Mouse (Mus musculus): ENCODE measurements around the gene Hebp2.
"Not testable (repeated sequence)": the region's sequence is repeated elsewhere in the genome, so short reads cannot be mapped to it uniquely, and the experiment has no call there.

The Hebp2 gene

DNA sequence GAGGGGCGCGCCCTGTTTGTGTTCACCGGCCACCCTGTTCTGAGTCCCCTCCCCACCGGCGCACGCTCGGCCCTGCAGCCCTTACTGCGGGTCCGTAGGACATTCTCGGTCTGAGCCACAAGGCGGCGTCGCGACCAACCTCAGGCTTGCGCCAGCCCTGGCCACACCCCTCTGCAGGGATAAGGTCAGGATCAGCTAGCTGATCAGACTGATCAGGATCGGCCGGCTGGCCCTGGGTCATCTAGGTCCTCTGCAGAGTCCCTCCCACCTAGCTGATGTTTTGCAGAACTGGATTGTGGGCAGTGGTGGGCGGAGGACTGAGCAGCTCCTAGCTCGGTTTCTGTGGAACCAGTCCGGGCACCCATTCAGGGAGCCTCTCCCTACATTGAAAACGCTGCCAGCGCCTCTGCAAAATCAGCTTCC is at the start of gene Hebp2:
Hebp2 (minus strand) TSS at position 264 of the 423 bp plus-strand sequence.
- DNase-seq (ENCODE audit: low spot score in 2 of 2), result no peak

DNA sequence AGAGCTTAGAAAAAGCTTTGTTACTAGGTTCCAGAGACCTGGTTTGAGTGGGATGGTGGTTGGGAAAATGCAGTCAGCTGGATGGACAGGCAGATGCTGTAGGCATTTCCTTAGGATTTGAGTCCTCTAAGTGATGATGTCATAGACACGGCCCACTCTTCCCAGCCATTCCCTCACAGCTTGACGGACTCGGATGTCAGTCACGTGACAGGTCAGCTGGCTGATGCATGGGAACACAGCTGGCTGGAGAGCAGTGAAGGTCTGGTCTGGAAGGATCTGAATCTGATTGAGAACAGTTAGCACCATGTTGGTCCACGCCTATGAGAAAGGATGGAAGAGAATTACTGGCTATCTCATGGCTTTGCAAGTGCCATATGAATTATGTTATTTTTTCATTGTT is 43.6 kb upstream of the Hebp2 start:
- no peak for DNase-seq (ENCODE audit: low spot score in 2 of 2)

DNA sequence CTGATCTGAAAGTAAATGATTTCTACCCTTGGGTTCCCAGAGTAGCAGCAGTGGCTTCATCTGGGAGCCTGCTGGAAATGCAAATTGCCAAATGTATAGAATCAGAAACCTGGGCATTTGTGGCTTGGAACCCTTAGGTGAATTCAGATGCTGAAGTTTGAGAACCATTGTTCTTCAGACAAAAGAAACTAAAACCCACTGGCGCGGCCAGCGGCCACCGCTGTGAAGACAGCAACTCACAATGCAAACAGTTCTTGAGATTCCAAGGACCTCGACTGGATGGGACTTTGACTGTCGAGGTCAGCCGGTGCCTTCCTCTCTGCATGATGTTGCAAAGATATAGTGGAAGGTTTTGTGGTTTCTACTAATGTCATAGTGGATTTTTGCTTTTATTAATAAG is 38.3 kb upstream of the Hebp2 start:
- DNase-seq (ENCODE audit: low spot score in 2 of 2), result no peak

DNA sequence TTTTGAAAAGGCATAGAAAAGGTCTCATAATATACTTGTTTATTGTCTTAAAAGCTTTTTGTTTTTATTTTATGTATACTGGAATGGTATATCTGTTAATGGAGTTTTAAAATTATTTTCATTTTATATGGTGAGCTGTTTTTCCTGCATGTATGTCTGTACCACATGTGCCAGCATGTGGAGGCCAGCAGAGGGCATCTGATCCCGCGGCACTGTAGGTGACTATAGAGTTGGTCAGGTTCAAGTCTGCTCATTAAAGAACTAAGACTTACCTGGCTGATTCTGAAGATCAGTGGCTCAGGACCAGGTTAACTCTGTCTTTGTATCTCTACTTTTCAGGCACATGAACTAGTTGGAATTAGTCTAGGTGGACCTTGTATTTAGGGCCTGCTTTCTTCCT is 26.7 kb upstream of the Hebp2 start:
- no peak for DNase-seq (ENCODE audit: low spot score in 2 of 2)

DNA sequence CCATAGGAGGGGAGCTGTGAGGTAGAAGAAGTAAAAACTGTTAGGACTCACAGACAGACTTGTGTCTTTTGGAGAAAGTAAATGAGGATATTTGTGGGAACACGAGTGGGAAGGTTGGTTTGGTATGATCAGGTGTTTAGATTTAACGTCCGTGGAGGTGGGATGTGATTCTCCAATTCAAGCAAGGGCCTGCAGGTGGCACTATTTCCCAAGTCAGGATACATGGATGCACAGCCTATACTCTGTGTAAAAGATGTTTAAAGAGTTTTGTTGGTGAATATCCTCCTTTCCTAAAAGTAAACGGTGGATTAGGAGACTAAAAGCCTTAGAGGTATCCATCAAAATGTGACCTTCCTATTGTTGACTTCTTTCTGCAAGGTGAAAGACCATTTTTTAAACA is 17.1 kb upstream of the Hebp2 start:
- DNase-seq (ENCODE audit: low spot score in 2 of 2), result no peak

DNA sequence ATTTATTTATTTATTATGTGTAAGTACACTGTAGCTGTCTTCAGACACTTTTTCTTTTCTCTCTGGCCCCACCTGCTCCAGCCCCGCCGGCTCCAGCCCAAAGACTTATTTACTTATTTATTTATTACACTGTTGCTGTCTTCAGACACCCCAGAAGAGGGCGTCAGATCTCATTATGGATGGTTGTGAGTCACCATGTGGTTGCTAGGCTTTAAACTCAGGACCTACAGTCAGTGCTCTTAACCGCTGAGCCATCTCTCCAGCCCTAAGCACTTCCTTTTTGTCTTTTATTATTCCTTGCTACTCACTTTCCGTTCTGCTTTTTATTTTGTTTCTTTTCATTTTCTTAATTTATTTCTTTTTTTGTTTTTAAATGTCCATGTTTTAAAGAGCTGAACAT is 15.6 kb upstream of the Hebp2 start:
- DNase-seq (ENCODE audit: low spot score in 2 of 2), result no peak

DNA sequence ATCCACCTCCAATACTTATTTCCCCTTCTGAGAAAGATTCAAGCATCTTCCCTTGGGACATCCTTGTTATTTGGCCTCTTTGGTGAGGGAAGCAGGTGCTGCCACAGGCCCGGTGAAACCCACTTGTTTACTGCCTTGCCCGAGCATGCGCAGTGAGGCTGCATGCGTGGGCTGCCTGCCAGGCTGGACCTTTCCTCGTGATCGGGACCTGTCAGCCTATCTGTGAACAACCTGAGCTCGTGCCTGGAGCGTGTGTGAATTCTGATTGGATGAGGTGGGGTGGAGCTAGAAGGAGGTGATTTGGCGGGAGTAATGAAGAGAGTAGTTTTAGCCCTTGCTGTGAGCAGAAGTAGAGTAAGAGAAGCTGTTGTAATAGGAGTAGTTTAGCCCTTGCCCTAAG is 13.2 kb upstream of the Hebp2 start:
- DNase-seq (ENCODE audit: low spot score in 2 of 2), result not testable (repeated sequence)

DNA sequence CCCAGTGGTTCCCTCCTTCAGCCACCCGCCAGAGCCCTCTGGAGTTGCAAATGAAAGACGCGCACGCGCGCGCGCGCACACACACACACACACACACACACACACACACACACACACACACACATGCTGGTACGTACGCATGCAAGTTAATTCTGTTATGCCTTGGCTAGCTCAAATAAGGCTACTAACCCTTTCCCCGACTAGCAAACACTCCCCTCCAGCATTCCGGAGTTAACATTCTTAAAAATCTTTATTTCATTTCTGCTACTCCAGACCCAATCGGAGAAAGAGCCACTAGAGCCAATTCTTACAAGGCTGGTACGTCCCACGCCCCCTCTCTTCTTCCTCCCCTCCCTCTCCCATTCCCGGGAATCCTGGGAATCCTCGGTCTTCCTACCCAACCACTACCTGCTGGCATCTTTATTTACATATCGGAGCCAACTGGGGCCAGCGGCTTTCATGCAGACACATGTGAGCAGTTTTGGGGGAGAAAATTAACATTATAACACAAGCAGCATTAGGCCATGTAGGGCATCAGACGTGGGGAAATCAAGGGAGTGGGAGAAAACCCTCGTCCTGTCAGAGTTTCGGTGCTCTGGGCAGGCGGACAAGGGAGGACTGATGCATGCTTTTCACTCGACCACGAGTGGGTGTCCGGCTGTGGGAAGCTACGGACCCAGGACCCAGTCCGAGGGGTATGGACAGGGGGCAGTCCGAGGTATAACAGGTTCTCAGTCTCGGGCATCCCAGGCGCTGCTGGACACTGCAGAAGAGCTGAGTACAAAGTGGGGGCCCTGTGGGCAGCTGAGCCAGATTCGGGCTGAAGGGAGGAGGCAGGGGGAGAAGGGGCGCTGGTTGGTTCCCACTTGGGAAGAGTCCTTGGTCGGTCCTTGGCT is 3.7 kb upstream of the Hebp2 start:
- DNase-seq (ENCODE audit: low spot score in 2 of 2), result no peak

DNA sequence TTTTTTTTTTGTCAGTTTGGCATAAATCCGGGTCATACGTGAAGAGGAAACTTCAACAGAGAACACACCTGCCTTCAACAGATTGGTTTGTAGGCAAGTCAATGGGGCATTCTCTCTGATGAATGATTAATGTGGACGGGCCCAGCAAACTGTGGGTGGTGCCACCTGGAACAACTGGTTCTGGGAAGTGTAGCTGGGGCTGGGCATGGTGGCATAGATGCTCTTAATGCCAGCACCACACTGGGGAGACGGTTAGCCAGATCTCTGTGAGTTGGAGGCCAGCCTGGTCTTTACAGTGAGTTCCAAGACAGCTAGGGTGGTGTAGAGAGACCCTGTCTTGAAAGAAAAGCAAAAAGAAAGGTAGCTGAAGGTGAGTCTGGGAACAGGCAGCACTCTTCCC is 1.5 kb upstream of the Hebp2 start:
- DNase-seq (ENCODE audit: low spot score in 2 of 2), result no peak

DNA sequence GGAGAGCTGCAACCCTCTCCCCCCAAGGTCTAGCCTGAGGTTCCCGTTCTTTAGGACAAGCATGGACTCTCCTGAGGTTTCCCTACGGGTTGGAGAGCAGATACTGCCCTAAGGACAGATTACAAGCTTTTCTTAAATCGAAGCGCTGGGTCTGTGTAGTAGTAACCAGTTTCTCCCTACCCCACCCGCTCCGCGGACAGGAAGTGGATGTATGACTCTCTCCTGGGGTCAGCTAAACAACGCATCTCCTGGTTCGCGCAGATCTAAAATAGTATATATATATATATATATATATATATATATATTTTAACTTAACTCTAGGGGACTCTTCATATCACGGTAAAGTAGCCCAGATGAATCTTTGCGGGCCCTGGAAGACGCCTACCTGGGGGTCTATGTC is 567 bp downstream of the Hebp2 start:
- DNase-seq (ENCODE audit: low spot score in 2 of 2), result no peak

DNA sequence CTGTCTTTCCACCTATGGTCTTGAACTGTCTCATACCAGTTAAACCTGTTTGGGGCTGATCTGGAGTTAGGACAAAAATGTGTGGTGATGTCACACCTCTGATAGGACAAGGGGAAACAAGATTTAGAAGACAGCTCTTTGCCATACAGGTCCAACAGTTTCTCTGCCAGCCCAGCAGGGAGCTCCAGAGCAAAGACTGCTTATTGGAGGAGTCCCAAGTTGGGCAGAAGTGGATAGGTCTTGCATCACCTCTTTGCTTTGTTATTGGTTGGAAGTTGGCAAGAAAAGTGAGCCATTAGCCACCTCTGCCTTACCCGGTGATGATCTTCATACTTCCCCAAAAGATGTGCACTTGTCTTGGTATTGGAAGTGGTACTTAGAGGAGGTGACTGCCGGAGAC is 9.0 kb downstream of the Hebp2 start:
- DNase-seq (ENCODE audit: low spot score in 2 of 2), result no peak

DNA sequence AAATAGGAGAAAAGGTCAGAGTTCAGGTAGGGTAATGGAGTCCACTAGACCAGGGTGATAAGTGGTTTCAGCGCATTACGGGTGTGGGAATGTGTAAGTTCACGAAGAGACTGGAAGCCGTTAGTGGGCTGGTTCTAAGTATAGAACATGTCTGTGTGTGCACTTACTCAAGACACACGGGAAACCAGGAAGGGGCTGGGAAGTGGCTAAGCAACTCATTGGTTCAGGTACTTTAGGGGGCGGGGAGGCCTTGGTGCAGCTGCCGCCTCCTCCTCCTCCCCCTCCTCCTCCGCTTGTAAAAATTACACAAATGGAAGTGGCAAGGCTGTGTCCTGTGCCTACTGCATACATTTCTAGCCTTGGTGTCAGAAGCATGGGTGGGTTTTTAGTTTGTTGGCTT is 13.6 kb downstream of the Hebp2 start:
- DNase-seq (ENCODE audit: low spot score in 2 of 2), result no peak

DNA sequence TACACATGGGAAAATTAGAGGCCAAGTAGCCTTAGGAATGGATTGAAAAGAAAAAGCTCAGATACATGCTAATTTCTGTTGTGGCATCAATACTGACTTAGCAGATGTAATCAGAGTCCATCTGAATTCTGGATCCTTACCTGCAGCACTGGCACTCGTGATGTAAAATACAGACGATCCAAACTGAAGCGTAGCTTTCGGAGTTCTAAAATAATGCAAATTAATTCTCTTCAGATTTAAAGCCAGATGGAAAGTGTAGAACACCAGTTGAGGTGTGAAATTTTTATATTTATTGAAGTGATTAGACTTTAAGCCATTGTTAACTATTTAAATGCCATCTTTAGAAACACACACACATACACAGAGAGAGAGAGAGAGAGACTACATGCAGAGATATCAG is 15.7 kb downstream of the Hebp2 start:
- no peak for DNase-seq (ENCODE audit: low spot score in 2 of 2)

DNA sequence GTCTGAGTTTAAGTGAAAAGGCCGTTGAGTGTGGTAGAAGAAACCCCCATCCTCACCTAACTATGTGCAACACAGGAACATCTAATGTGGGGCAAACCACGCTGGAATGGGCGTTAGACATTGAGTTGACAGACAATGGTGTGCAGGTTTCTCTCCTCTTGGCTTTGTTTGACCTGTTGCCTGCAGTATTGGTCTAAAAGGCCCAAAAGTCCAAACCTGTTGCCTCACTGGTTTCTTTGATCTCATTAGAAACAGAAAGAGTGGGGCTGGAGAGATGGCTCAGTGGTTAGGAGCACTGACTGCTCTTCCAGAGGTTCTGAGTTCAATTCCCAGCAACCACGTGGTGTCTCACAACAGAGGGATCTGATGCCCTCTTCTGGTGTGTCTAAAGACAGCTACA is 16.7 kb downstream of the Hebp2 start:
- no peak for DNase-seq (ENCODE audit: low spot score in 2 of 2)

DNA sequence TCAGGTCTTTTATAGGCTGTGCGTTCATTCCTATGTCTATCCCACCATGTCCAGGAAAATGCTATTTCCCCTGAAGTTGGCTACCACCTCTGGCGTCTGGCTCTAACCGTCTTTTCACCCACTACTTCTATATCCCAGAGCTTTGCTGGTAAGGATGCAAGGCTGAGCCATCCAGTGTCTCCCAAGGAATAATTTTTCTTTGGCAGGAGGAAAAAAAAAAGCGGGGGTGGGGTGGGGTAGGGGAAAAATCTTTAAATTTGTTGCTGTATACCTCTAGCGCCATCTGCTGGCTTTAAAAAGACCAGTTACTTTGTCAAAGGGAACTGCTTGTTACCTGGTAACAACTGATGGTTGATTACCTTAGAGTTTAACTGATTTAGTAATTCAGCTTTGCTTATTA is 17.4 kb downstream of the Hebp2 start:
- no peak for DNase-seq (ENCODE audit: low spot score in 2 of 2)

DNA sequence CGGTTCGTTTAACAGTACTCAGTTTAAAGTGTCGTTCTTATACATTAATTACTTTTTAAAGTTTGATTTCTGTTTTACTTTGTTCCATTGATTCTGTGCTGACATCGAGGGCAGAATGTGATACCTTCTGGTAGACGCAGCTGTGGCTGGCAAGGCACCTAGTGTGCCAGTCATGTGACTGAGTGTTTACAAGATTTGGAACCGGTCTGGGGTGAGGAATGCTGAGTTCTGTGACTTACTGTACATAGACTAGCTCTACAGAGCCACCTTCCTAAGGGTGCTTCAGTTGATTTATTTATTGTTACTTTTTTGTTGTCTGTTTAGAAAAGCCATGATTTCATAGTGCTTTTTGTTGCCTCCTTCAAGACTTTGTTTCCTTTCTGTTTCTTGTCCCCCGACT is 18.1 kb downstream of the Hebp2 start:
- no peak for DNase-seq (ENCODE audit: low spot score in 2 of 2)

DNA sequence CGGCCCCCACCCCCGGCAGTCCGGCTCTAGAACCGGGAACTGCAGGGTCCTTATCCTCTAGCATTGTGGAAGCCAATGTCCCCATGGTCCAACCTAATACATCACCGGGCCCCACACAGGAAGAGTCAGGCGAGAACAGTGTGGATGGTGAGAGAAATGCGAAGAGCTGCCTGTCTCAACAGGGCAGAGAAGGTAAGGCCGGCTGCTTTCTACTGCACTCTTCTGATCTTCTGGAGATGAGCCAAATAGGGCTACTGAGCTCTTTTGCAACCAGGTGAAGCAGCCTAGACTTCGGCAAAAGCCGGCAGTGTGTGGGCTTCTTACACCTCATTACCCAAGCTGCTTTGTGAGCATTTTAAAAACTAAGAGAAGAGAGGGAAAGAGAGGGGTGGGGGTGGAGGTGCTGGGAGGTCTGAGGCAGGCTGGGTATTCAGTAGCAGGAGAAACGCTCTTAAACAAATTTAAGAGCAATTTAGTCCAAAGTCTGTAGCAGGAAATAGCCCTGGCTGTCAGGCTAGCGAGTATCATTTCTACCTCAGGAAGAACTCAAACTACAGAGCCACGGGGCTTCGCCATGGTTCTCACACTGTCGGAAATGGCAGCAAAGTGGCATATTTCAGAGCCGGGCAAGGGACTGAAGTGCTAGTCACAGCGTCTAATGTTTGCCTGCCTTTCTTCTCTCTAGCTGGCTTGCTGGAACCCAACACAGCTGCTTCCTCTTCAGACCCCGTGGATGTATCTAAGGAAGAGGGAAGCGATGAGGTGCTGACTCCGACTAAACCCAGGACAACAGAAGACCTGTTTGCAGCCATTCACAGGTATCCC is 18.8 kb downstream of the Hebp2 start:
- DNase-seq (ENCODE audit: low spot score in 2 of 2), result no peak

DNA sequence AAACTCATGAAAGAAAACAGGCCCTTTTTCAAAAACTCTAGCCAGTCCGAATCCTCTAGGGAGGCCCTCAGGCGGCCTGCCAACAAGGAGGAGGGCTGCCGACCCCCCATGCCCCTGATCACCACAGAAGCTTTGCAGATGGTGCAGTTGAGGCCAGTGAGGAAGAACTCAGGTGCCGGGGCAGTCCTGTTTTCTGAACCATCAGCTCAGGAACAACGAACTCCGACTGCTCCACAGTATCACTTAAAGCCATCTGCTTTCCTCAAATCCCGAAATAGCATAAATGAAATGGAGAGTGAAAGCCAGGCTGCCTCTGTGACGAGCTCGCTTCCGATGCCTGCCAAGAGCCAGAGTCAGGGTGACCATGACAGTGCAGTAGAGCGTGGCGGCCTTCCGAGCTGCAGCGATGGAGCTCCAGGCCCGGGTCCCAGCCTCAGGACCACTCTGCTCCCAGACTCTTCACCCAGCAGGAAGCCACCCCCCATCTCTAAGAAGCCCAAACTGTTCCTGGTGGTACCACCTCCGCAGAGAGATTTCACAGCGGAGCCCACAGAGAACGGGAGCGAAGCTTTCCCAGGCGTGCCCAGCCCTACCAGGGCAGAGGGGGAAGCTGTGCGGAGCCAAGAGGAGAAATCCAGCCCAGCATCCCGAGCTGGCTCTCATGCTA is 19.6 kb downstream of the Hebp2 start:
- DNase-seq (ENCODE audit: low spot score in 2 of 2), result no peak

DNA sequence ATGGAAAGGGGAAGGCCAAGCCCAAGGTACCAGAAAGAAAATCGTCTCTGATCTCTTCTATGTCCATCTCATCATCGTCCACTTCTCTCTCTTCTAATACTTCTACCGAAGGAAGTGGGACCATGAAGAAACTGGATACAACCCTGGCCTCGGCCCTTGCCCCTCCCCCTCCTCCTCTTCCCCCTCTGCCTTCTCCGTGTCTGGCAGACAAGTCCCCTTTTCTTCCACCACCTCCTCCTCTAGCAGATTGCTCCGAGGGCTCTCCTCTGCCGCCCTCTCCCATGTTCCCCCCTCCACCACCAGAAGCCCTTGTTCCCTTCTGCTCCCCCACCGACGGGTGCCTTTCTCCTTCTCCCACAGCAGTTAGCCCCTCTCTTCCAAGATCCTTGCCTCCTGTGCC is 20.1 kb downstream of the Hebp2 start:
- DNase-seq (ENCODE audit: low spot score in 2 of 2), result no peak

DNA sequence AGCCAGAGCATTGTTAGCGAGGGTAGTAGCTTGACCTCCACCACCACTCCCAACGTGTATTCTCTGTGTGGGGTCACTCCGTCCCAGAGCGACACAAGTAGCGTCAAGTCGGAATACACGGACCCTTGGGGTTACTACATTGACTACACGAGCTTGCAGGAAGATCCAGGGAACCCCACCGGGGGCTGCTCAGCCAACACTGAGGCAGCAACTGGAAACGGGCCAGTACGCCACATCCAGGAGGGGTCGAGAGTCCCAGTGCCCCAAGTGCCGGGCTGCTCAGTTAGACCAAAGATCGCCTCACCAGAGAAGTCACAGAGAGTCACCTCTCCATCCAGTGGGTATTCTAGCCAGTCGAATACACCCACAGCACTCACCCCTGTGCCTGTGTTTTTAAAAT is 20.6 kb downstream of the Hebp2 start:
- no peak for DNase-seq (ENCODE audit: low spot score in 2 of 2)

DNA sequence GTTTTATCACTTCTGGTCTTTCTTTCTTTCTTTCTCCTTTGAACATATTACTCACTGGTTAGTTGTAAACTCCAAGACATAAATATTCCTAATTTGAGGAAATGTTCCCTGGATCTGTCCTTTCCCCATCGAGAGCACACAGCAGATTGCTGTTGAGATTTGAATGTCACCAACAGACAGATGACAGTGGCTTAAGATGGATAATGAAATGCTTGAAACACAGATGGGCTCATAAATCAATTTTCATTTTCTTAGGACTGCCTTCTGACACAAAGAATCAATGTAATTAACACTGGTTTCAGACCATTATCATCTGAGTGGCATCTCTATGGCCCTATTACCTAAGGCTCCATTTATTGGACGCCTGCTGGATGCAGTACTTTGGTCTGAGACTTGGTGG is 23.3 kb downstream of the Hebp2 start:
- no peak for DNase-seq (ENCODE audit: low spot score in 2 of 2)

DNA sequence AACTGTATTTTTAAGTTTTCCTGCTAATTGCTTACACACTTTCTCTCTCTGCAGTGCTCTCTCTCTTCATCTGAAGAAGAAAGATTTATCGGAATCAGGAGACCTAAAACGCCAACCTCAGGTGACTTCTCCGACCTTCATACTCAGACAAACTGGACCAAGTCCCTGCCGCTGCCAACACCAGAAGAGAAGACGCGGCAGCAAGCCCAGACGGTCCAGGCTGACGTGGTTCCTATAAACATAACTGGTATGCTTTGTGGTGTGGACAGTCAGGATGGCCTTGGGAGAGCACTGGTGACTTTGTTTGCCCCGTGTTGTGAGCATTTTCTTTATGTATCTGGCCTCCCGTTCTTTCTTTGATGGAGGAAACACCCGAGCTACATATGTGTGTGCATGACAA is 34.4 kb downstream of the Hebp2 start:
- DNase-seq (ENCODE audit: low spot score in 2 of 2), result no peak

DNA sequence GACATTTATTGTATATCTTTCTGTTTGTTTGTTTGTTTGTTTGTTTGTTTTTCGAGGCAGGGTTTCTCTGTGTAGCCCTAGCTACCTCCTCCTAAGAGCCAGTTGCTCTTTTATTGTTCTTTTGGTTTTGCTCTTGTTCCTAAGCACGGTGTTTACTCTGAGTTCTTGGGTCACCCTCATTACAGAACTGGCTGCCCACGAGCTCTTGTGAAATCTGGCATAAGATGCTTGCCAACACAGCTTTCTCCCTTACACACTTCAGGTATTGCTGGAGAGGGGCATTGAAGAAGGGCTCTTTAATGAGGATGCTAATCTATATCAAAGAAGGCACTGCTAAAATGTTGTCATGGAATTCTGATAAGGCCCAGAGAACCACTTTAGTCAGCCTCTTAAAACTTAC is 35.2 kb downstream of the Hebp2 start:
- DNase-seq (ENCODE audit: low spot score in 2 of 2), result no peak

All from spleen, postnatal 14 days (tissue).